Mouse (Mus musculus) frontal cortex, postnatal 10 days (tissue): ENCODE measurements around the gene Gm4779.
A peak's percentile ranks its signal among the peaks of the same experiment; 100 is the strongest.
"Not testable (repeated sequence)": the region's sequence is repeated elsewhere in the genome, so short reads cannot be mapped to it uniquely, and the experiment has no call there.

Source experiments
- DNase-seq, 2 experiments: peaks; one replicate each; pipeline ENCODE4 v3.0.0; 2022; ENCODE audit warnings: low spot score in 2 of 2, mixed read lengths in 1 of 2

Gm4779 gene

DNA sequence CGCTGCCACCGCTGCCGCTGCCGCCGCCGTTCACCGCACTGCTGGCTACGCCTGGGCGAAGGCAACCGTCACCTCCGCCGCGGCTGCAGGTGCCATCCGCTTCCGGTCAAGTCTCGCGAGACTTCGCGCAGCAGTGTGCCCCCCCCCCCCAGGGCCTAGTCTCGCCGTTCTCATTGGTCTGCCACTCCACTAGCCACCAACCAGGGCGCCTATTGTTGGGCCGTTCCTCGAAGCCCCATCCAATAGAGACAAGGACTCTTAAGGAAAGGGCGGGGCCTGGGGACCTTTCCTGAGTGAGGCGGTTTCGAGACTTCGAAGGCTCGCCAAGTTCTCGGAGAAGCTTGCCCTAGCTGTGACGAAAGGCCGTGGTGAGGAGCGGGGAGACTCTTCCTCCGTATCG lies at the start of gene Gm4779, which contains the start of gene 8030474K03Rik:
Gm4779 (minus strand) TSS at position 82 of the 400 bp plus-strand sequence.
8030474K03Rik (plus strand) TSS at position 315 of the 400 bp plus-strand sequence.
- no peak for DNase-seq

GRCm38 (mm10) chrX:101819980-101820379 lies 25.8 kb upstream of the Gm4779 start:
- not testable (repeated sequence) for DNase-seq

DNA sequence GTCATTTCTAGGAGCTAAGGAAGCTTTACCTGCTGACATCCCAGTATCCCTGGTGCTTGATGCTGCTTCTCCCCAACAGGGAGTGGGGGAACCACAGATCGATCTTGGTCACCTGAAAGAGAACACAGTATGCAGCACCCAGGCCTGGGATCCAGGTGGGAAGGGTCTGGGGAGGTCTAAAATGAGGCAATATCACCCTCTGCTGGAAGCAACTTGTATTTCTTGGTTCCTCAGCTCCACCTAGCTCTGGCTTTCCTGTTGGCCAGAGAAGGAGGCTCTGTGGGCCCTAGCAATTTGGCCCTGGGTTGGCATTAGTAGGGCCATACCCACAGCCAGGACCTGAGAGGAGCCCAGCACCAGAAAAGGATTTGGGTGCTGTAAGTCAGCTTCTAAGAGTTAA lies 24.9 kb upstream of the Gm4779 start:
- DNase-seq: no peak

DNA sequence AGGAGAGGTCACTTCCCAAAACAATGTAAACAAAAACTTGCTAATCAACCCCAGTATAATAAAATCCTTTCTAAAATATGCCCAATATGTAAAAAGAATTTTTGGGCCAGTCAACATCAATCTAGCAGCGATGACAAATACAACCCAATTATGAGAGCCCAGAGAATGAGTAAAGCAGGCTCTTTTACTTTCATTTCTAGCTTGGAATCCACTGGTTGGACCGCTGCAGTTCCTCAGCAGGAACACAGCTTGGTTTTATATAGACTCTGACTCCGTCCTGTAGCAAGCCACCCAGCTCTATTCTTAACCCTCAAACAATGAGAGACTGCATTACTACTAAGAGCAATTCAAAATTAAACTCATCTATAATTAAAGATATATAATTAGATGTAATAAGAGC lies 17.5 kb upstream of the Gm4779 start:
- no peak for DNase-seq

GRCm38 (mm10) chrX:101805512-101805911 lies 11.3 kb upstream of the Gm4779 start:
- DNase-seq: no peak

DNA sequence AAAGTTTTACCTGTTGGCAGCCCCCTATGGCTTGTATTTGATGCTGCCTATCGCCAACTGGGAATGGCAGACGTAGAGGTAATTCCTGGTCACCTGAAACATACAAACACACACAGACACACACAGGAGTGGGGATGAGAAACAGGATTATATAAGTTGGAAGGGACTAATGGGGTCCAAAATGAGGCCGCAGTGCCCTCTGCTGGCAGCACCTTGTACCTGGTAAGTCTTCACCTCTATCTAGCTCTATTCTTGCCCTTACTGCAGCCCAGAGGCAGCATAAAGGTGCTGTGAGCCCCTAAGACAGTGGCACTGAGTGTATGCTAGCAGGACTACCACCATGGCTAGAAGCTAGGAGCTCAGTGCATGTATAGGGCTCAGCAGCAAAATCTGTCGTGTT lies 2.7 kb downstream of the Gm4779 start:
- peak in 1 of 2 experiments; percentile 34 for DNase-seq

DNA sequence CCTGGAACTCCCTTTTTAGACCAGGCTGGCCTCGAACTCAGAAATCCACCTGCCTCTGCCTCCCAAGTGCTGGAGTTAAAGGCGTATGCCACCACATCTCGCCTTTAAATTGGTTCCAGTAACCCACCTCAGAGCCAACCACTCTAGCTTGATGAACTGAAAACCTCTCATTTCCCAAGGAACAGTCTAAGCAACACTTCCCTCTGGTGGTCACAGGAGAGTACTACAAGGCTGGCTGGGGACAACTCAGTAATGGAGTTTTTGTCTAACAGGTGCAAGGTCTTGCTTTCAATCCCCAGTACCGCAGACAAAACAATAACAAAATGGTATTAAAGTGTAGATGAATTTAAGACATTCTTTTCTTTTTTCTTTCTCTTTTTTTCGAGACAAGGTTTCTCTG lies 22.2 kb downstream of the Gm4779 start:
- DNase-seq: peak in 1 of 2 experiments; percentile 43

DNA sequence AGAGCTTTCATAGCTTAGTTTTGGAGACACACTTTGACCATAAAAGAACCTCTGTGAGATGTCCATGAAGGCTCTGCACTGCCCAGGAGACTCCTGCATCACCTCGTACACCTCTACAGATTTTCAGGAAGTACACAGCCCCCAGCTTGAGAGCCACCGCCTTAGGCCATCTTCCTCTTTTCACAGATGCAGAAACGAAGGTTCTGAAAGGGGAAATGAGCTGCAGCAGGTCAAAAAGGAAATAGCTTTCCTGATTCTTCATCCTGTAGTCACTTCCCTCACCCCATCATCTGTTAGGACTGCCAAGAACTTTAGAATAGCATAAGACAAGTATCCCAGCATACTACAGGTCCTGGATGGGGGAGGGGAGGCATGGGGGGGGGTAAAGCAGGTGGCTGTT lies 23.9 kb downstream of the Gm4779 start:
- DNase-seq: no peak

GRCm38 (mm10) chrX:101769478-101769877 lies 24.7 kb downstream of the Gm4779 start:
- no peak for DNase-seq

- DNase-seq: no peak
Observed at GRCm38 (mm10) chrX:101767280-101767679, 26.9 kb downstream of the Gm4779 start.

DNA sequence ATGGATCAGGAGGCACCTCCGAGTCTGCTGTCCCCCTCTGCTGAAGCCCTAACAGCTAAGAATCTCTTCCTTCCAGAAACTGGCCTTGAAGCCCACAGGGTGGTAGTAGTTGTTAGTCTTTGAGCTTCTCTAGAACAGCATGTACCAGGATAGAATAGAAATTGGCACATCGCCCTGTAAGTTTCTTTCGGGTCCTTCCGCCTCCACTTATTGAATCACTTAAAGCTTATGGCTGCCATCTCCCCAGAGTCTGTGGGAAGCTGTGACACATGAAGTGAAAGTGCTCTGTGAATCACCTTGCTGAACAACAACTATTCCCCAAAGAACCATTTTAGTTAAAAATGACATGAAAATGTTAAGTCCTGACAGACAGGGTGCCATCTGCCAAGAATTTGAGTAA lies 29.1 kb downstream of the Gm4779 start:
- peak in 1 of 2 experiments; percentile 20 for DNase-seq

GRCm38 (mm10) chrX:101764621-101765020 lies 29.6 kb downstream of the Gm4779 start:
- no peak for DNase-seq

- DNase-seq: no peak
Observed at GRCm38 (mm10) chrX:101754478-101754877, 39.7 kb downstream of the Gm4779 start.

DNA sequence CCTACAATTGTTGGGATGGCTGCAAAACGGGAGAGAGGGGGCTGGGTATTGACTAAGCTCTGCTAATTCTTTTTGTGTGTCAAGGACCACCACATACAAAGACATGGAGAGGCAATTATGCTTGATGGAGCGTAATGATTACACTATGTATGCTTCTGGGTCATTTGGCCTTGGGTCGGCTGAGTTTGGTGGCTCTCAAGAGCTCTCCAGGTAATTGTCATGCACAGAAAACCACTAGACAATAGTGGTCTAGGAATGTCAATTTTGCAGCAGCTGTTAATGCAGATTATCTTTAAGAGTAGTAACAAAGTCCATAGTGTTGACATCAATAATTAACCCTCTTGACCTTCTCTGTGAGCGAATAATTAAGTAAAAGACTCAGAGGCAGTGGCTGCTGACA lies 44.1 kb downstream of the Gm4779 start:
- no peak for DNase-seq

DNA sequence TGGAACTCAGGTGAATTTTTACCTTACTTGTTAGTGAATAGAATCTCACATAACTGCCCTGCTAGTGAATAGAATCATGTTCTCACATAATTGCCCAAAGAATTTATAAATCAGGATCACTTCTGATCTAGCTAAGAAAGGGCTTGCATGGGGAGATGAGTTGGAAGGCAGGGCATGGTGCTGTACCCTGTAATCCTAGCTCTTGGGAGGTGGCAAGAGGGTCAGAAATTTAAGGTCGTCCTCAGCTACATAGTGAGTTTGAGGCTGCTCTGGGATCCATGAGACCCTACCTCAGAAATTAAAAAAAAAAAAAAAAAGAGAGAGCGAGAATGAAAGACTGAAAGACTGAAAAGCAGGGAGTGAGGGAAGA lies 53.2 kb downstream of the Gm4779 start:
- no peak for DNase-seq

DNA sequence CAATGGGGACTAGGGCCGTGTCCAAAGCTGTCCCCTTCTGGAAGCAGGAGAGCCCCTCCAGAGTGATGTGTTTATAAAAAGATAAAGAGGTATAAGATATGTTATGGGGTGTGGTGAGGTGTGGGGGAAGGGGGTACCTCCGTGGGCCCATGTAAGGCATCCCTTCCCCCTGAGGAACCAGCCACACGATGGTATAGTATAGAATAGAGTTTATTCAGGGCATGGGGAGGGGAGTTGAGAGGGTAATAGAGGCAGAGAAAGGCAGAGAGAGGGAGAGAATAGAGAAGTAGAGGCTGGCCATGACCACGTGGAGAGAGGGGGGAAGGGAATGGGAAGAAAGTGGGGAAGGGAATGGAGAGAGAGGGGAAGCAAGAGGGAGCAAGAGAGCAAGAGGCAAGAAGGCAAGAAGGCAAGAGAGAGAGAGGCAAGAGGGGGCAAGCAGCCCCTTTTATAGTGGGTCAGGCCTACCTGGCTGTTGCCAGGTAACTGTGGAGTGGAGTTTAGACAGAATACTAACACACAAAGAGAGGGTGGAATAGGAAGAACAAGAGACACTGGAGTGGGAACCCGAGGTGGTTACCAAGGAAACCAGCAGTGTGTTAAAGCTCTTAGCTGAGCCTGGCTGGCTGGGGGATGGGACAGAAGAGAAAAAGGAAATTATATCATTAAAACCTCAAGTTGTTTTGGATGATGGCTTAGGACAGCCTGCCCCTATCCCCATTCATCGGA lies 53.7 kb downstream of the Gm4779 start:
- DNase-seq: peak; percentile 23 to 28
